Mouse (Mus musculus) bone marrow, adult 2 months (tissue): Measurements from ENCODE around the gene Sox5.

Experiments used
- CTCF ChIP-seq: fragments of 200-500 bp; IDR thresholded peaks from 2 replicates; pipeline ENCODE4 v1.5.1; 2011; ENCODE audit warnings: low read length, control low read depth; ENCODE audit not compliant: control insufficient read depth, insufficient read depth
- POLR2A ChIP-seq: fragments of 200-500 bp; IDR thresholded peaks from 2 replicates; pipeline ENCODE4 v1.6.1; 2011; ENCODE audit warnings: low read depth, mild to moderate bottlenecking, control low read depth, low read length, borderline replicate concordance; ENCODE audit not compliant: control insufficient read depth

- TF ChIP-seq POLR2A: no peak
- TF ChIP-seq CTCF: no peak
Observed at GRCm38 (mm10) chr6:144119961-144120360, 661.8 kb downstream of the Sox5 start.
